Mouse (Mus musculus) midbrain, postnatal 0 days (tissue): ENCODE measurements around the gene Btbd11. TPM values are rescaled to one million over a fixed set of nuclear protein-coding genes. Genes with fewer than 3 reads are reported as not detected.

Experiments
- ATAC-seq: fragments of 200-750 bp; cut with Nextera tagmentation; 2 replicates; pipeline ENCODE4 v1.8.0; 2017; ENCODE audit warnings: moderate number of reproducible peaks, mild to moderate bottlenecking, moderate TSS enrichment, moderate library complexity; ENCODE audit not compliant: low FRiP score
- DNase-seq: peaks from one replicate; pipeline ENCODE4 v3.0.0-alpha.2; 2015; ENCODE audit warnings: low spot score
- H3K27ac ChIP-seq: fragments of 300-500 bp; sonication (generic); 2 replicates; pipeline ENCODE4 v1.5.1; 2014; ENCODE audit warnings: low read depth, mild to moderate bottlenecking, low read length, mixed read lengths
- H3K27me3 ChIP-seq: fragments of 300-500 bp; sonication (generic); 2 replicates; pipeline ENCODE4 v1.6.1; 2014; ENCODE audit warnings: low read length, control low read depth, mixed read lengths; ENCODE audit not compliant: insufficient read depth
- H3K36me3 ChIP-seq: fragments of 300-500 bp; sonication (generic); 2 replicates; pipeline ENCODE4 v1.6.1; 2014; ENCODE audit warnings: low read length, control low read depth, mixed read lengths; ENCODE audit not compliant: insufficient read depth
- H3K4me1 ChIP-seq: fragments of 300-500 bp; sonication (generic); 2 replicates; pipeline ENCODE4 v1.6.1; 2014; ENCODE audit warnings: mild to moderate bottlenecking, control low read depth, antibody characterized with exemption, low read length, mixed read lengths; ENCODE audit not compliant: insufficient read depth
- H3K4me2 ChIP-seq: fragments of 300-500 bp; sonication (generic); 2 replicates; pipeline ENCODE4 v1.6.1; 2014; ENCODE audit warnings: low read depth, mild to moderate bottlenecking, low read length, mixed read lengths; ENCODE audit not compliant: poor library complexity, severe bottlenecking
- H3K4me3 ChIP-seq: fragments of 300-500 bp; sonication (generic); 2 replicates; pipeline ENCODE4 v1.5.1; 2014; ENCODE audit warnings: low read depth, mild to moderate bottlenecking, low read length, moderate library complexity
- H3K9ac ChIP-seq: fragments of 300-500 bp; sonication (generic); replicated peaks from 2 replicates; pipeline ENCODE4 v1.6.1; 2014; ENCODE audit warnings: mild to moderate bottlenecking, low read length, moderate library complexity, mixed read lengths; ENCODE audit not compliant: poor library complexity, severe bottlenecking
- H3K9me3 ChIP-seq: fragments of 300-500 bp; sonication (generic); 2 replicates; pipeline ENCODE4 v1.6.1; 2016; ENCODE audit warnings: low read length, control low read depth
- CTCF ChIP-seq: IDR thresholded peaks from 2 replicates; pipeline ENCODE4 v1.5.1; 2016; ENCODE audit warnings: antibody characterized with exemption, mild to moderate bottlenecking
- WGBS: fragments of 180-500 bp; shearing (Covaris S2); extraction: QIAGEN DNeasy Blood & Tissue Kit; methylation state at CpG from one replicate; pipeline ENCODE4 v1.1.7; 2014; 5-methylcytosine and 5-hydroxymethylcytosine counted together
- polyA plus RNA-seq: library from polyadenylated mRNA; unstranded; fragments of >200 nt; fragmentation: Nextera tagmentation; extraction: Ambion mirVana; gene quantifications from 2 replicates; pipeline ENCODE4 v1.2.1, GENCODE M21; 2015
- total RNA-seq: library from RNA; depleted of rRNA; stranded (reverse); fragments of >200 nt; gene quantifications from 2 replicates; pipeline ENCODE4 v1.2.3, GENCODE M21; 2014

Btbd11 gene
- total and polyA plus RNA-seq, 2 experiments from 2014 or later = 17.1 to 47.4 TPM

DNA sequence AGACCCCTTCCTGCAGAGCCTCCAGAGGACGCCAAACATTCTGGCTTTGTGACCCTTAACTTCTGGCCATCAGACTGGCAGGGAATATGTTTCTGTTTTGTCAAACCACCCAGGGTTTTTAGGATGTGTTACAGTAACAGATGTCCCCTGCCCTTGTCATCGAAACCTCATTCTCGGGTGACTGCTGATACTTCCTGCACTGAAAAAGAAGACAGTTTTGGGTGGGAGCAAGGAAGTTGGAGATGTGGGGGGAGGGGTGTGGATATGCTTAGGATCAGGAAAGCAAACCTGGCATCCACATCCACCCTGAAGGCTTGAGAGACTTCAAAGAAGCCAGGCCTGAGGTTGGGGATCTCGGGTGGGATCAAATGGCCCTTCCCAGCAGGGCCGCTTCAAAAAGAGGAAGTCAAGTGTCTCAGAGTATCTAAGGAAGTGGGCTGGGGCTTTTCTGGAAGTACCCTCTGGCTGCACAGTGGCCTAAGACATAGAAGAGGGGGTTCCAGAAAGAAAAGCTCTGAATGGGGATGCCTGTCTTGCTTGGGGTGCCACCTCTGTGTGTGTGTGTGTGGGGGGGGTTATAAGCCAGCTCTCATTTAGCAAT lies 115.5 kb downstream of the Btbd11 start:
- Histone ChIP-seq H3K4me3 (no peak overlapping the region), H3K9me3 (no peaks in the 10 kb centered on the region), H3K9ac (no peak overlapping the region), H3K36me3 (no peaks in the 10 kb centered on the region), H3K4me2 (no peak overlapping the region), H3K4me1 (no peaks in the 10 kb centered on the region), H3K27ac (no peak overlapping the region), H3K27me3 (no peaks in the 10 kb centered on the region)
- whole genome bisulfite sequencing = 66% methylated on average over 5 of the region's 5 CpGs
- ATAC-seq (no peak), DNase-seq (no peak)
- TF ChIP-seq CTCF = no peak

DNA sequence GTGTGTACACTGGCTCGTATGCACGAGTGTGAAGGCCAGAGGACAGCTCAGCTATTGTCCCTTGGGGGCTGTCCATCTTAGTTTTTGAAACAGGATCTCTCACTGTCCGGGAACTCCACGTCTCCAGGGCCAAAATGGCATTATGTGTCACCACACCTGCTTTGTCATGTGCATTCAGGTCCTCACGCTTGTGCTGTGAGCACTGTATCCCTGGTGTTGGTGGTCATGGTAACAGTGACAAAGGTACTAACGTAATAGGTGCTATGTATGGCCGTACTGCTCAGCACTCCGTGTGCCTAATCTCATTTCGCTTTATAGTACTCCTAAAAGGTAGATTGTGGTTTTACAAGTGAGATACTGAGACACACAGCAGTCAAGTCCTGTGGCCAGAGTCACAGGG lies 116.0 kb downstream of the Btbd11 start:
- no peak overlapping the region for H3K27ac ChIP-seq
- no peak for TF ChIP-seq CTCF
- no peak overlapping the region for H3K4me3 ChIP-seq
- H3K4me1 ChIP-seq = no peaks in the 10 kb centered on the region
- no peak overlapping the region for H3K4me2 ChIP-seq
- H3K36me3 ChIP-seq = no peaks in the 10 kb centered on the region
- H3K9ac ChIP-seq = no peak overlapping the region
- WGBS = 63% methylated on average over 9 of the region's 9 CpGs
- H3K9me3 ChIP-seq = no peaks in the 10 kb centered on the region
- ATAC-seq = no peak
- no peak for DNase-seq
- H3K27me3 ChIP-seq = no peaks in the 10 kb centered on the region

DNA sequence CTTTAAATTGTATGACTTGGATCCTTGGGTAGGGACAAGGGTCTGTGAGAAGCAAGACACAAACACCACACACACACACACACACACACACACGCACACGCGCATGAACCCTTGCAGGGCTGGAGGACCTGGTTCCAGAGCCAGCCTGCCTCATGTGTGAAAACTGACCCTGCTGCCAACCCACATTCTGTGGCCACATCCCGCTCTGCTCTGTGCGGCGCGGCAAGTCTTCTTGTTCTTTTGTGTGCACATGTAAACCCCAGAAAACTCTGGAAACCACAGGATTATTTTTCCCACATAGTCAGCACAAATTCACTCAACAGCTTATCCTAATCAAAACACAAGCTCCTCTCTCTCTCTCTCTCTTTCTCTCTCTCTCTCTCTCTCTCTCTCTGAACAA lies 116.8 kb downstream of the Btbd11 start:
- Histone ChIP-seq H3K27ac (no peak overlapping the region), H3K4me1 (no peaks in the 10 kb centered on the region), H3K9ac (no peak overlapping the region), H3K9me3 (no peaks in the 10 kb centered on the region), H3K4me2 (no peak overlapping the region), H3K4me3 (no peak overlapping the region), H3K27me3 (no peaks in the 10 kb centered on the region), H3K36me3 (no peaks in the 10 kb centered on the region)
- WGBS = 95% methylated on average over 7 of the region's 7 CpGs
- no peak for DNase-seq
- ATAC-seq = no peak
- TF ChIP-seq CTCF = no peak

DNA sequence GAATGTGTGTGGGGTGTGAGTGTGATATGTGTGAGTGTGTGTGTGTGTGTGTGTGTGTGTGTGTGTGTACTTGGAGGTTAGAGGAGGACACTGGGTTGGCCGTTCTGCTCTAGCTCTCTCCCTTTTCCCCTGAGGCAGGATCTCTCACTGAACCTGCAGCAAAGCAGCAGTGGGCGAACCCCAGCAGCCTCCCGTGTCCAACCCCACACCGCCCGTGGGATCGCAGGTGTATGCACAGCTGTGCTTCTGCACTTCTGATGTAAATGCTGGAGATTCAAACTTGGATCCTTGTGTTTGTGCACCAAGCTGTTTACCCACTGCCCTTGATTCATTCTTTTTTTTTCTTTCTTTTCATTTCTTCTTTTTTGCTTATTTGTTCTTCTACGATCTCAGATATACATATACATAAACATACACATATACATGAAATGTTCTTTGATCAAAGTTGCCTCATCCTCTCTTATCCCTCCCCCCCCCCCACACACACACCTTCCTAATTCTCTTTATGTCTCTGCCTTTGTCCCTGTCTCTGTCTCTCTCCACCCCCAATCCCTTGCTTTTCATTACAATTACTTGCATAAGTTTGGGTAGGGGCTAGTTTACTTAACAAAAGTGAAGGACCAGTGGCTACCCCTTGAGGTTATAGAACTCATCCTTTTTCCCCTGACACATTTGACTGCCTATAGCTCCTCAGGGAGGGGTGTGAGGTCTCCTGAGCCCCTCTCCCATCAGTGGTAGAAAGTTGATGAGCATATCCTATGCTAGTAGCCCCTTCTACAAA lies 120.8 kb downstream of the Btbd11 start:
- Histone ChIP-seq H3K36me3 (no peaks in the 10 kb centered on the region), H3K9me3 (no peaks in the 10 kb centered on the region), H3K4me2 (no peak overlapping the region), H3K9ac (no peak overlapping the region), H3K4me3 (no peak overlapping the region), H3K4me1 (0 out of 2 replicates have a peak, but pooled peaks cover 6% of the 10 kb centered on the region), H3K27me3 (no peaks in the 10 kb centered on the region), H3K27ac (no peak overlapping the region)
- no peak for ATAC-seq
- 72% methylated on average over 7 of the region's 7 CpGs for WGBS
- TF ChIP-seq CTCF = no peak
- DNase-seq = no peak

DNA sequence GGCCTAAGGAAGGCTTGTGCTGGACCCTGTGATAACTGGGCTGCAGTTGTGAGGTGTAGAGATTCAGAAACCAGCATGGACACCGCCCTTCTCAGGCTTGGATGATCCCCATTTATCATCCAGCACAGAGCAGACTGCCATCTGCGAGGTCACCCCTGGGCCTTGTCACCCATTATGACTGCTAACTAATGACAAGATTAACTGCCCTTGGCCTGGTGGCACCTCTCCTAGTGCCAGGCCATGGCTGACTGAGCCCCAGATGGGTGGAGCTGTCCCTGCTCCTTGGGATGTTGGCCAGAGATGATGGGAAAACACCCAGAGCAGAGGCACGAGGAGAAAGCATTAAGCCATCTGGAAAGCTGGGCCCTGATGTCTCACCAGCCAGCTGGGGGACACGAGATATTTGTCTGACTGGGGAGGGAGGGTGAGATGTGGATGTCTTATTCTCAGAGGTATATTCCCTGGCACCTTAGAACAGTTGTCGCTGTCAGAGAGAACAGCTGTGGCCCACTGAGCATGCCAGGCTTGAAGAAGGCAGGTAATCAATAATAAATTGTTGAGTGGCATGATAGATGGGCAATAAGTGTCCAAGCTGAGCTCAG lies 121.7 kb downstream of the Btbd11 start:
- ATAC-seq (no peak), DNase-seq (peak; percentile 66)
- Histone ChIP-seq H3K9ac (no peak overlapping the region), H3K27me3 (no peaks in the 10 kb centered on the region), H3K4me3 (no peak overlapping the region), H3K4me2 (no peak overlapping the region), H3K4me1 (0 out of 2 replicates have a peak, but pooled peaks cover 6% of the 10 kb centered on the region), H3K9me3 (no peaks in the 10 kb centered on the region), H3K36me3 (no peaks in the 10 kb centered on the region), H3K27ac (no peak overlapping the region)
- 81% methylated on average over 5 of the region's 5 CpGs for WGBS
- TF ChIP-seq CTCF = no peak

DNA sequence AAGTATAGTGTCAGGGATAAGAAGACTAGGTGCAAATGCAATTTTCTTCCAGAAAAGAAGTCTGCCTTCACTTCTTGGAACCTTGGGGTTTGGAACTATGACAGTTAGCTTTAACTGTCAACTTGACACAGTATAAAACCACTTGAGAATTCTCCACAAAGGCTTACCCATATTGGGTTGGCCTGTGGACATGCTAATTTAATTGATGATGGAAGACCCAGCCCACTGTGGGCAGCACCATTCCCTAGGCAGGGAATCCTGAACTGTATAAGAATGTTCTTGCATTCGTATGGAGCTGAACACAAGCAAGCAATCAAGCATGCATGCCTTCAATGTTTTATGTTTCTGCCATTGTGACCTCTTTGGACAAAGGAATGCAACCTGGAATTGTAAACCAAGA lies 122.4 kb downstream of the Btbd11 start:
- Histone ChIP-seq H3K4me3 (no peak overlapping the region), H3K4me1 (0 out of 2 replicates have a peak, but pooled peaks cover 6% of the 10 kb centered on the region), H3K4me2 (no peak overlapping the region), H3K9ac (no peak overlapping the region), H3K9me3 (no peaks in the 10 kb centered on the region), H3K27me3 (no peaks in the 10 kb centered on the region), H3K36me3 (no peaks in the 10 kb centered on the region), H3K27ac (no peak overlapping the region)
- 85% methylated on average over 1 of the region's 1 CpGs for WGBS
- no peak for DNase-seq
- no peak for TF ChIP-seq CTCF
- no peak for ATAC-seq
